Comparison of ENCODE assay signal across 8 mouse cellular contexts in genomic region chr8:78742453-78742852, GRCm38 (mm10).
DNase-seq lines count a peak whose midpoint lies in the region; ATAC-seq lines count a peak whose summit lies in the region.

No protein-coding gene starts in this region.

- WGBS in forebrain, embryonic 16.5 days = 13% methylated on average over 2 of the region's 2 CpGs
- 14% methylated on average over 2 of the region's 2 CpGs for WGBS in lung, embryonic 16.5 days

- no peaks in the 10 kb centered on the region; the same call in 1 of the 2 replicates for H3K4me1 ChIP-seq in forebrain, embryonic 16.5 days (replicated peaks; ENCODE audit: control insufficient read depth, insufficient read depth, low read length)
- peaks cover 26% of the 10 kb centered on the region for H3K4me1 ChIP-seq in lung, embryonic 16.5 days (replicated peaks; ENCODE audit: control insufficient read depth, insufficient read depth, low read length)

- peak overlapping the region; percentile 33; the same call in 1 of the 2 replicates for H3K27ac ChIP-seq in forebrain, embryonic 16.5 days (ENCODE audit: low read length)
- peak overlapping the region; percentile 94 for H3K27ac ChIP-seq in lung, embryonic 16.5 days (ENCODE audit: low read length)

- H3K27me3 ChIP-seq in forebrain, embryonic 16.5 days (replicated peaks; ENCODE audit: control insufficient read depth, insufficient read depth, low read length) = no peaks in the 10 kb centered on the region
- no peaks in the 10 kb centered on the region for H3K27me3 ChIP-seq in lung, embryonic 16.5 days (ENCODE audit: control insufficient read depth, insufficient read depth, low read depth, low read length)

- H3K4me3 ChIP-seq in forebrain, embryonic 16.5 days (replicated peaks; ENCODE audit: low read length) = no peak overlapping the region
- no peak overlapping the region for H3K4me3 ChIP-seq in lung, embryonic 16.5 days (ENCODE audit: low read length)

- intact Hi-C loops in heart, postnatal 14 days (cut with DNase I) = loop anchor here (5.0 to 10.0 kb wide), 4 partner anchors 90 to 505 kb away; no protein-coding TSS in a partner anchor

- no peaks in the 10 kb centered on the region for H3K36me3 ChIP-seq in forebrain, embryonic 16.5 days (ENCODE audit: control insufficient read depth, insufficient read depth)
- no peaks in the 10 kb centered on the region for H3K36me3 ChIP-seq in lung, embryonic 16.5 days (ENCODE audit: control insufficient read depth, insufficient read depth, low read length)

- ATAC-seq in forebrain, embryonic 16.5 days = peak; percentile 88
- peak; percentile 96 for ATAC-seq in lung, embryonic 16.5 days (ENCODE audit: low read depth)

- no peak overlapping the region for H3K9ac ChIP-seq in forebrain, embryonic 16.5 days (replicated peaks; ENCODE audit: low read depth, low read length)
- H3K9ac ChIP-seq in lung, embryonic 16.5 days (ENCODE audit: low read length) = no peak overlapping the region

- H3K4me2 ChIP-seq in forebrain, embryonic 16.5 days (ENCODE audit: low read length) = no peak overlapping the region
- H3K4me2 ChIP-seq in lung, embryonic 16.5 days (ENCODE audit: low read depth, low read length) = no peak overlapping the region

- H3K9me3 ChIP-seq in forebrain, embryonic 16.5 days (ENCODE audit: control insufficient read depth, low read length) = no peaks in the 10 kb centered on the region
- no peaks in the 10 kb centered on the region for H3K9me3 ChIP-seq in lung, embryonic 16.5 days (ENCODE audit: control insufficient read depth, low read length)

- peak; percentile 96 for DNase-seq in Muller cell, postnatal 12 days (ENCODE audit: inconsistent ontology term)
- peak; percentile 31 for DNase-seq in cerebellum, adult 11-12 months
- peak; percentile 93 for DNase-seq in heart, postnatal 14 days
- peak; percentile 87 to 93 for DNase-seq in kidney, postnatal 4 days
- DNase-seq in skeletal muscle tissue, adult 2 months (ENCODE audit: low read depth, low spot score) = peak; percentile 91
- no peak for DNase-seq in spleen, adult 18-20 months

Comparison
In these comparisons a context has a peak if more than half of its experiments do, and no peak if none do; other contexts are left out.
1. DNase-seq: peak in Muller cell, postnatal 12 days (single experiment), cerebellum, adult 11-12 months (single experiment), heart, postnatal 14 days (2 of 2), kidney, postnatal 4 days (2 of 2) and skeletal muscle tissue, adult 2 months (single experiment); none in spleen, adult 18-20 months (0 of 2).